Mouse (Mus musculus) thymus, adult 2 months (tissue): ENCODE data around the gene Kcnc3. TPM values are rescaled to one million over a fixed set of nuclear protein-coding genes. Genes with fewer than 3 reads are reported as not detected.
A peak's percentile ranks its signal among the peaks of the same experiment; 100 is the strongest.

Experiments
- DNase-seq: peaks from one replicate; pipeline ENCODE4 v3.0.0; 2021
- H3K27ac ChIP-seq: fragments of 200-500 bp; 2 replicates; pipeline ENCODE4 v1.5.1; 2012; ENCODE audit warnings: low read length, control low read depth; ENCODE audit not compliant: control insufficient read depth, insufficient read depth
- H3K27me3 ChIP-seq: fragments of 200-500 bp; 2 replicates; pipeline ENCODE4 v1.6.1; 2012; ENCODE audit warnings: mild to moderate bottlenecking, low read length, moderate library complexity, mixed read lengths; ENCODE audit not compliant: control insufficient read depth, insufficient read depth
- H3K36me3 ChIP-seq: fragments of 200-500 bp; 2 replicates; pipeline ENCODE4 v1.6.1; 2012; ENCODE audit warnings: mild to moderate bottlenecking, low read length, moderate library complexity; ENCODE audit not compliant: control insufficient read depth, insufficient read depth
- H3K4me1 ChIP-seq: fragments of 200-500 bp; replicated peaks from 2 replicates; pipeline ENCODE4 v1.6.1; 2012; ENCODE audit warnings: low read length; ENCODE audit not compliant: control insufficient read depth, insufficient read depth
- H3K4me3 ChIP-seq: fragments of 200-500 bp; 2 replicates; pipeline ENCODE4 v1.5.1; 2012; ENCODE audit warnings: mild to moderate bottlenecking, low read length, control low read depth, moderate library complexity; ENCODE audit not compliant: control insufficient read depth, insufficient read depth
- CTCF ChIP-seq: fragments of 200-500 bp; IDR thresholded peaks from 2 replicates; pipeline ENCODE4 v1.5.1; 2012; ENCODE audit warnings: mild to moderate bottlenecking, control low read depth, low read length, moderate library complexity, borderline replicate concordance; ENCODE audit not compliant: control insufficient read depth, poor library complexity, insufficient read depth; ENCODE audit errors: extremely low read depth
- POLR2A ChIP-seq: fragments of 200-500 bp; IDR thresholded peaks from 2 replicates; pipeline ENCODE4 v1.6.1; 2012; ENCODE audit warnings: mild to moderate bottlenecking, low read length, control low read depth, moderate library complexity; ENCODE audit not compliant: control insufficient read depth, poor library complexity, insufficient read depth; ENCODE audit errors: extremely low read depth
- WGBS: fragments of 180-500 bp; shearing (Covaris S2); methylation state at CpG from one replicate; pipeline ENCODE4 v1.1.7; 2018; 5-methylcytosine and 5-hydroxymethylcytosine counted together
- polyA plus RNA-seq: library from polyadenylated mRNA; depleted of rRNA; stranded (reverse); fragments of >200 nt; gene quantifications from 2 replicates; pipeline ENCODE4 v1.2.3, GENCODE M21; 2012

Kcnc3 gene
- polyA plus RNA-seq, 1 experiment, result 1.0 TPM

- peak overlapping the region; percentile 89 for H3K27ac ChIP-seq
- H3K27me3 ChIP-seq, result no peaks in the 10 kb centered on the region
- TF ChIP-seq CTCF (no peak), POLR2A (0 out of 2 replicates have a peak, but pooled peaks have one; percentile 10)
- H3K4me1 ChIP-seq, result peaks cover 7% of the 10 kb centered on the region
- WGBS, result 3% methylated on average over 31 of the region's 32 CpGs
- peak overlapping the region; percentile 94 for H3K4me3 ChIP-seq
- peak; percentile 78 for DNase-seq
- H3K36me3 ChIP-seq, result peaks cover 19% of the 10 kb centered on the region
These were observed 37.2 kb upstream of the Kcnc3 start for GRCm38 (mm10) chr7:44553196-44553764.

DNA sequence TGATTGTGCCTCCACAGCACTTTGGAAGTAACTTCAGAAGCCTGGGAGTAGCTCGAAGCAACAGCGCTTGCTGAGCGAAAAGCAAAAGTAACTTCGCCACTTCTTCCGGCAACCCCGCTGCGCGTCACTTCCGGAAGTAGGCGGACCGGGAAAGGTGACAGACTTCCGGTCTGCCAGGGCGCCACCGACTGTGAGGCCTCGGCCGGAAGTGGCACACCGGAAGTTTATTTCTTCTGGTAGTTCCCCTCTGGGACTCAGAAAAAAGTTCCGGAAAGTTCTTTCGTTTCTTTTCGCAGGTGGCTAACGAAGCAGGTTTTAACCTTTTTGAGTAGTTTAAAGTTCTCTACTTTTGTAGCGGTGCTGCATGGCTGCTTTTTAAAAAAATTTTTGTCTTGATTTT, 36.6 kb upstream of the Kcnc3 start, which contains the start of gene Nr1h2:
Nr1h2 (minus strand) TSS at position 126 of the 400 bp plus-strand sequence.
- peaks cover 19% of the 10 kb centered on the region for H3K36me3 ChIP-seq
- peaks cover 7% of the 10 kb centered on the region for H3K4me1 ChIP-seq
- peak within 1 kb of the TSS; percentile 94 for H3K4me3 ChIP-seq
- H3K27me3 ChIP-seq, result no peaks in the 10 kb centered on the region
- WGBS, result under 1% methylated on average over 22 of the region's 22 CpGs
- TF ChIP-seq POLR2A (no peak), CTCF (0 out of 2 replicates have a peak, but pooled peaks have one; percentile 28)
- peak within 1 kb of the TSS; percentile 89 for H3K27ac ChIP-seq
- peak; percentile 96 for DNase-seq

DNA sequence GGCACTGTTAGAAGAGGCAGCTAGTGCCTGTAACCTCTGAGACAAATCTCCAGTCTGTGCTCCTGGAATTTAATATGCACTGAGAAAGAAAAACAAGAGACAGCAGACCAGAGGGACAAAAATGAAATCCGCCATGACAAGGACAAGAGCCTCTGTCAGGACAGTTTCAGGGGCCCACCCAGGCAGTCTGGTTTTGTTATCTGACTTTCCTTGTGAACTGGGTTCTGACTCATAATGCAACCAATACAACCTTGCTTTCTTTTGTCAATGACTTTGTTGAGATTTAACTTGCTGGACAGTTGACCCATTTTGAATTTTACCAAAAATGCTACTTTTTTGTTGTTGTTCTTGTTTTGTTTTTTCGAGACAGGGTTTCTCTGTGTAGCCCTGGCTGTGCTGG, 32.8 kb upstream of the Kcnc3 start:
- WGBS, result 87% methylated on average over 2 of the region's 2 CpGs
- no peak for TF ChIP-seq CTCF
- no peak for TF ChIP-seq POLR2A

GRCm38 (mm10) chr7:44560435-44561400, 29.7 kb upstream of the Kcnc3 start:
- H3K4me3 ChIP-seq, result no peak overlapping the region
- H3K36me3 ChIP-seq, result no peaks in the 10 kb centered on the region
- TF ChIP-seq CTCF, result peak; percentile 57; the same call in 1 of the 2 replicates
- no peak for TF ChIP-seq POLR2A
- H3K27me3 ChIP-seq, result no peaks in the 10 kb centered on the region
- 62% methylated on average over 18 of the region's 18 CpGs for WGBS
- DNase-seq, result peak; percentile 81
- H3K27ac ChIP-seq, result no peak overlapping the region
- no peaks in the 10 kb centered on the region for H3K4me1 ChIP-seq

More for the DNA sequence above, 32.8 kb upstream of the Kcnc3 start:
- Histone ChIP-seq H3K36me3 (no peaks in the 10 kb centered on the region), H3K27me3 (no peaks in the 10 kb centered on the region), H3K4me3 (no peak overlapping the region), H3K27ac (no peak overlapping the region), H3K4me1 (peaks cover 7% of the 10 kb centered on the region)
- DNase-seq, result no peak

DNA sequence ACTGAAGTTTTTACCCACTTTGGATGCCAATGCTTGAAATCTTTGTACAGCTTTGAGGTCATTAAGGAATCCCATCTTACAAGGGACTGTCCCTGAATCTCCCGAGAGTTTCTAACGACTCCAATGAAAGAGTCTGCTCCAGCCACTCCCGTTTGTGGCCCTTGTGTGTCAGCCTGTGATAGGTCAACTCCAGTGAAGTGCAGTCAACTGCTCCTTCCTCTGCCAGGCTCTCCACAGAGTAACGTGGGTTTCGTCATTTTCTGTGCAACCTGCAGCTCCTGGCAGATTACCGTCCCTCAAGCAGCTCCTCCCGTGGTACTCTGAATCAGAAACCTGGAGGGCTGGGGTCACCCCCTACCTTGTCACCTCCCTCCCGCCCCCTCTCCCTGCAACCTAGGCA, 27.2 kb upstream of the Kcnc3 start:
- no peak overlapping the region for H3K4me3 ChIP-seq
- 70% methylated on average over 8 of the region's 8 CpGs for WGBS
- no peak overlapping the region for H3K27ac ChIP-seq
- DNase-seq, result no peak
- H3K27me3 ChIP-seq, result no peaks in the 10 kb centered on the region
- H3K36me3 ChIP-seq, result no peaks in the 10 kb centered on the region
- no peak for TF ChIP-seq CTCF
- no peak for TF ChIP-seq POLR2A
- no peaks in the 10 kb centered on the region for H3K4me1 ChIP-seq

DNA sequence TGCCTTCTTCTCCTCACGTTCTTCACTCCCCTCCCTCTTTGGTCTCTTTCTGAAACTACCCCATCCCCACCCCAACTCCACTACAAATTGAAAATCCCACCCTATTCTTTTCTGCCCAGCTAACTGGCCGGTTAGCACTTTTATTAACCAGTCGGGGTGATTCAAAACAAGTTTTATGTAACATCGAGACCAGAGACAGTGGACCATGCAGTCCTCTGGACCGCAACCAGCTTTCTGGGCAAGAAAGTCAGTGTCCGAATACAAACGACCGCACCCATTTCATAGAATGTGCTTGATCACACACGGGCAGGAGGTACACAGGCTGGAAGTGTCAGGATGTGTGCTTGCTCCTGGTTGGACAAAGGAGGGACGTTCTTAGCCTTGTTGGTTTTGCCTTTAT, 26.0 kb upstream of the Kcnc3 start:
- Histone ChIP-seq H3K4me1 (no peaks in the 10 kb centered on the region), H3K4me3 (no peak overlapping the region), H3K36me3 (no peaks in the 10 kb centered on the region), H3K27ac (no peak overlapping the region), H3K27me3 (no peaks in the 10 kb centered on the region)
- no peak for DNase-seq
- 94% methylated on average over 10 of the region's 10 CpGs for WGBS
- TF ChIP-seq POLR2A (no peak), CTCF (no peak)
